Mouse (Mus musculus) R1 (cell line): ENCODE data around the gene Shisa8.

ENCODE experiments used
- DNase-seq: peaks from one replicate; pipeline ENCODE4 v3.0.0-alpha.2; 2018; ENCODE audit warnings: low read depth, low spot score

Gene Shisa8

GRCm38 (mm10) chr15:82156298-82156697 lies 56.3 kb downstream of the Shisa8 start:
- no peak for DNase-seq
